Mouse (Mus musculus): Measurements from ENCODE around the gene Edn3. TPM values are rescaled to one million over a fixed set of nuclear protein-coding genes. Genes with fewer than 3 reads are reported as not detected.
A peak's percentile ranks its signal among the peaks of the same experiment; 100 is the strongest.

The Edn3 gene
- polyA plus RNA-seq (2014; fragmentation: Nextera tagmentation; extraction: Ambion mirVana): 4.7 and 5.7 TPM in 2 replicates

- H3K4me3 ChIP-seq (ENCODE audit: low read depth, low read length): peak within 1 kb of the TSS; percentile 36
- no peak within 1 kb of the TSS for H3K27ac ChIP-seq (ENCODE audit: low read depth, low read length)
- H3K4me1 ChIP-seq (ENCODE audit: control insufficient read depth, insufficient read depth, low read length): peaks cover 5% of the 10 kb centered on the region
- no peaks in the 10 kb centered on the region; the same call in 1 of the 2 replicates for H3K27me3 ChIP-seq (ENCODE audit: control insufficient read depth, insufficient read depth, low read length)
- H3K36me3 ChIP-seq (ENCODE audit: control insufficient read depth, insufficient read depth, low read length): no peaks in the 10 kb centered on the region
- ATAC-seq (ENCODE audit: low FRiP score) (peak; percentile 83), DNase-seq (ENCODE audit: low spot score, missing footprints) (peak; percentile 94)
- no peaks in the 10 kb centered on the region for H3K9me3 ChIP-seq (ENCODE audit: control insufficient read depth, low read length)
- under 1% methylated on average over 48 of the region's 48 CpGs for WGBS
- peak within 1 kb of the TSS; percentile 64 for H3K9ac ChIP-seq (ENCODE audit: low read length)
- H3K4me2 ChIP-seq: peak within 1 kb of the TSS; percentile 92
Observed at GRCm38 (mm10) chr2:174760479-174761121, at the start of gene Edn3. Edn3 (plus strand) TSS chr2:174760619.

GRCm38 (mm10) chr2:174712043-174712442 is 48.4 kb upstream of the Edn3 start:
- Histone ChIP-seq H3K36me3 (ENCODE audit: control insufficient read depth, insufficient read depth, low read length) (no peaks in the 10 kb centered on the region), H3K27me3 (ENCODE audit: control insufficient read depth, insufficient read depth, low read length) (no peaks in the 10 kb centered on the region), H3K4me3 (ENCODE audit: low read depth, low read length) (no peak overlapping the region), H3K4me2 (no peak overlapping the region), H3K9me3 (ENCODE audit: control insufficient read depth, low read length) (no peaks in the 10 kb centered on the region), H3K9ac (ENCODE audit: low read length) (no peak overlapping the region), H3K4me1 (ENCODE audit: control insufficient read depth, insufficient read depth, low read length) (no peaks in the 10 kb centered on the region), H3K27ac (ENCODE audit: low read depth, low read length) (no peak overlapping the region)
- 97% methylated on average over 1 of the region's 1 CpGs for WGBS
- ATAC-seq (ENCODE audit: low FRiP score): no peak
- peak; percentile 67 for DNase-seq (ENCODE audit: low spot score, missing footprints)

DNA sequence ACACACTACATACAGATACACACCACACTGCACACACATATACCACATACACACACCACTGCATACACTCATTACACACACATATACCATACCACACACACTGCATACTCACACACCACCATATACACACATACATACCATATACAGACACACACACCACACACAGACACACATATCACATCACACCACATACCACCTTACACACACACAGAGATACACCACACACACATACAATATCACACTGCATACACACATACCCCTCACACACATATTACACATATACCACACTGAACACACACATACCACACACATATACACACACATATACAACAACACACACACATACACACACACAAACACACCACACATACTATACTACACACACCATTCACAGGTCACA is 44.5 kb upstream of the Edn3 start:
- Histone ChIP-seq H3K9ac (ENCODE audit: low read length) (no peak overlapping the region), H3K36me3 (ENCODE audit: control insufficient read depth, insufficient read depth, low read length) (no peaks in the 10 kb centered on the region), H3K4me2 (no peak overlapping the region), H3K4me3 (ENCODE audit: low read depth, low read length) (no peak overlapping the region), H3K4me1 (ENCODE audit: control insufficient read depth, insufficient read depth, low read length) (no peaks in the 10 kb centered on the region), H3K27me3 (ENCODE audit: control insufficient read depth, insufficient read depth, low read length) (no peaks in the 10 kb centered on the region), H3K9me3 (ENCODE audit: control insufficient read depth, low read length) (no peaks in the 10 kb centered on the region), H3K27ac (ENCODE audit: low read depth, low read length) (no peak overlapping the region)
- peak; percentile 65 for DNase-seq (ENCODE audit: low spot score, missing footprints)
- no peak for ATAC-seq (ENCODE audit: low FRiP score)

DNA sequence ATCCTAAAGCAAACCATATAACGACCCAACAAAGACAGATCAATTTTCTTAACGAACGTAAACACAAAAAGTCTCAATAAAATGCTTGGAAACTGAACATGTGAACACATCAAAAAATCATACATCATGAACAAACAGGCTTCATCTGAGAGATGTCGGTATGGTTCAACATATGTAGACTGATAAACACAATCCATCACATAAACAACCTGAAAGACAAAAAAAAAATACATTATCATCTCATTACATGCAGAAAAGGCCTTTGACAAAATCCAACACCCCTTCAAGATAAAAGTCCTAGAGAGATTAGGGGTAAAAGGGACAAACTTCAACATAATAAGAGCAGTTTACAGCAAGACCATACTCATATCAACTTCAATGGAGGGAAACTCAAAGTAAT is 42.6 kb upstream of the Edn3 start:
- no peak overlapping the region for H3K9ac ChIP-seq (ENCODE audit: low read length)
- H3K27ac ChIP-seq (ENCODE audit: low read depth, low read length): no peak overlapping the region
- H3K27me3 ChIP-seq (ENCODE audit: control insufficient read depth, insufficient read depth, low read length): no peaks in the 10 kb centered on the region
- H3K4me2 ChIP-seq: no peak overlapping the region
- no peak overlapping the region for H3K4me3 ChIP-seq (ENCODE audit: low read depth, low read length)
- no peaks in the 10 kb centered on the region for H3K4me1 ChIP-seq (ENCODE audit: control insufficient read depth, insufficient read depth, low read length)
- DNase-seq (ENCODE audit: low spot score, missing footprints) (no peak), ATAC-seq (ENCODE audit: low FRiP score) (no peak)
- 93% methylated on average over 4 of the region's 4 CpGs for WGBS
- no peaks in the 10 kb centered on the region for H3K36me3 ChIP-seq (ENCODE audit: control insufficient read depth, insufficient read depth, low read length)
- no peaks in the 10 kb centered on the region for H3K9me3 ChIP-seq (ENCODE audit: control insufficient read depth, low read length)

DNA sequence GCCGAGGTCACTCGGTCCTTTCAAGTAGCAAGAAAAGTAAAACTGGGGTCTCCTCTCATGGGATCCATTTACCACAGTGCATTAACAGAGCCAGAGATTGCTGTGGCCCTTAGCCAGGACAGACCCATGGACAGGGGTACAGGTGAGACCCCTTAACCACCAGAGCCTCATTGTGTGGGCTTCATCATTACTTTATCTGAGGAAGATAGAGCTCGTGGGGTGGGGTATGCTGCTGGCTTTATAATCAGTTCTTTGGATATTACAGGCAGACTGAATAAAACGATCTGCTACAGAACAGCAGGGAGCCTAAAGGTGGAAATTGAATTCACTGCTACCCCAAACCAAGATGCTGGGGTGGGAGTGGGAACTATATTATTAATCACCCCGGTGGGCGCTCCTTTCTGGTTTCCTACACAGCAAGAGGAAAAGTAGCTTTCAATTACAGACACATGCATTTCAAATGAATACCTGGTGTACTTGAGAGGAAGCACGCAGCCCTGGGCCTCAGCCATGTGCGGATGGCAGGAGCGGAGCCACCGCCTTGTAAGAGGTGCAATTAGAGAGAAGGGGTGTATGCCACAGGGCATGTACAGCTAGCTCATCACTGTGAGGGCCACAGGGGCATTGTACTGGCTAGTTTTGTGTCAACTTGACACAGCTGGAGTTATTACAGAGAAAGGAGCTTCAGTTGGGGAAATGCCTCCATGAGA is 33.1 kb upstream of the Edn3 start:
- Histone ChIP-seq H3K27ac (ENCODE audit: low read depth, low read length) (no peak overlapping the region), H3K9ac (ENCODE audit: low read length) (no peak overlapping the region), H3K4me3 (ENCODE audit: low read depth, low read length) (no peak overlapping the region), H3K9me3 (ENCODE audit: control insufficient read depth, low read length) (no peaks in the 10 kb centered on the region), H3K4me1 (ENCODE audit: control insufficient read depth, insufficient read depth, low read length) (no peaks in the 10 kb centered on the region), H3K4me2 (no peak overlapping the region), H3K36me3 (ENCODE audit: control insufficient read depth, insufficient read depth, low read length) (no peaks in the 10 kb centered on the region), H3K27me3 (ENCODE audit: control insufficient read depth, insufficient read depth, low read length) (no peaks in the 10 kb centered on the region)
- ATAC-seq (ENCODE audit: low FRiP score): no peak
- WGBS: 83% methylated on average over 10 of the region's 10 CpGs
- DNase-seq (ENCODE audit: low spot score, missing footprints): no peak

- no peaks in the 10 kb centered on the region for H3K36me3 ChIP-seq (ENCODE audit: control insufficient read depth, insufficient read depth, low read length)
- H3K9me3 ChIP-seq (ENCODE audit: control insufficient read depth, low read length): no peaks in the 10 kb centered on the region
- no peaks in the 10 kb centered on the region for H3K4me1 ChIP-seq (ENCODE audit: control insufficient read depth, insufficient read depth, low read length)
- ATAC-seq (ENCODE audit: low FRiP score) (no peak), DNase-seq (ENCODE audit: low spot score, missing footprints) (no peak)
- H3K27me3 ChIP-seq (ENCODE audit: control insufficient read depth, insufficient read depth, low read length): no peaks in the 10 kb centered on the region
- no peak overlapping the region for H3K4me2 ChIP-seq
- 85% methylated on average over 5 of the region's 5 CpGs for WGBS
- H3K4me3 ChIP-seq (ENCODE audit: low read depth, low read length): no peak overlapping the region
- H3K9ac ChIP-seq (ENCODE audit: low read length): no peak overlapping the region
- H3K27ac ChIP-seq (ENCODE audit: low read depth, low read length): no peak overlapping the region
Observed at GRCm38 (mm10) chr2:174731939-174732338, 28.5 kb upstream of the Edn3 start.

DNA sequence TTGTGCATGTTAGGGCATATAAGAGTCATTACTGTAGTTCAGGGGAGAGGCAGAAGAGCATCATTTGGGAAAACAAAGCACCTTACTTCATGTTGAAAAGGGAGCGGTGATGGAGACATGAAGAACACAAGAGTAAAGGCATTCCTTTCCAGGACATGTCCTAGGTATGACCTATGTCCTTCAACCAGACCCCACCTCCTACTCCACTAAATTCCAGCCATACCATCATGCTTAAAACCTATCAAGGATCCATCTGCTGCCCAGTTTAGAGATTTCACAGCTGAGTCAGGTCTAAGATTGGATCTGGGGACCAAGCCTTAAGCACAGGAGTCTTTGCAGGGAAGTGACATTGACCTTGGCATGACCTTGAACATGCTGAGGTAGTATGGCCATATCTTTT is 25.1 kb upstream of the Edn3 start:
- H3K4me1 ChIP-seq (ENCODE audit: control insufficient read depth, insufficient read depth, low read length): peaks cover 4% of the 10 kb centered on the region; the same call in 1 of the 2 replicates
- H3K27me3 ChIP-seq (ENCODE audit: control insufficient read depth, insufficient read depth, low read length): no peaks in the 10 kb centered on the region
- H3K4me2 ChIP-seq: no peak overlapping the region
- H3K9me3 ChIP-seq (ENCODE audit: control insufficient read depth, low read length): no peaks in the 10 kb centered on the region
- no peak overlapping the region for H3K9ac ChIP-seq (ENCODE audit: low read length)
- H3K4me3 ChIP-seq (ENCODE audit: low read depth, low read length): no peak overlapping the region
- DNase-seq (ENCODE audit: low spot score, missing footprints) (no peak), ATAC-seq (ENCODE audit: low FRiP score) (no peak)
- WGBS: 100% methylated on average over 1 of the region's 1 CpGs
- H3K27ac ChIP-seq (ENCODE audit: low read depth, low read length): no peak overlapping the region
- no peaks in the 10 kb centered on the region for H3K36me3 ChIP-seq (ENCODE audit: control insufficient read depth, insufficient read depth, low read length)

GRCm38 (mm10) chr2:174747182-174747581 is 13.2 kb upstream of the Edn3 start:
- no peak for ATAC-seq (ENCODE audit: low FRiP score)
- H3K4me2 ChIP-seq: no peak overlapping the region
- 76% methylated on average over 1 of the region's 1 CpGs for WGBS
- no peaks in the 10 kb centered on the region for H3K4me1 ChIP-seq (ENCODE audit: control insufficient read depth, insufficient read depth, low read length)
- no peak overlapping the region for H3K4me3 ChIP-seq (ENCODE audit: low read depth, low read length)
- no peaks in the 10 kb centered on the region for H3K9me3 ChIP-seq (ENCODE audit: control insufficient read depth, low read length)
- H3K27me3 ChIP-seq (ENCODE audit: control insufficient read depth, insufficient read depth, low read length): no peaks in the 10 kb centered on the region
- H3K36me3 ChIP-seq (ENCODE audit: control insufficient read depth, insufficient read depth, low read length): no peaks in the 10 kb centered on the region
- no peak overlapping the region for H3K27ac ChIP-seq (ENCODE audit: low read depth, low read length)
- no peak for DNase-seq (ENCODE audit: low spot score, missing footprints)
- H3K9ac ChIP-seq (ENCODE audit: low read length): no peak overlapping the region

DNA sequence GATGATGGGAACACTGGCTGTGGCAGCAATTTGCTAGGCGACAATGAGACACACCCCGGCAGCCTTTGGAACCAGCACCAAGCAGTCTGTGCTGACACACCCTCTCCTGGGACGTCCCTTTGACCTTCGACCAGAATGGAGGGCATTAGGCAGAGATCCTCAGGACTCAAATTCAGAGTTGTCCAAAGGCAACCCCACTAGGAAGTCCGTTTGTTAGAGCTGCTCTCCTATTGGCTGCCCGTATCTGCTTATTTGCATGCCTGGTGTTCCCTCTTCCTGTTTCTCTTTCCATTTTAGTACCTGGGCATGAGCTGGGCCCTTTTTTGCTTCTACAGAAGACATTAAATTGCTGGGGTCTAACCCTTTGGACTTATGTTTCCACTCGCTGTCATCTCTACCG is 12.0 kb upstream of the Edn3 start:
- DNase-seq (ENCODE audit: low spot score, missing footprints): no peak
- Histone ChIP-seq H3K9me3 (ENCODE audit: control insufficient read depth, low read length) (no peaks in the 10 kb centered on the region), H3K4me3 (ENCODE audit: low read depth, low read length) (no peak overlapping the region), H3K4me1 (ENCODE audit: control insufficient read depth, insufficient read depth, low read length) (no peaks in the 10 kb centered on the region), H3K27ac (ENCODE audit: low read depth, low read length) (no peak overlapping the region), H3K4me2 (no peak overlapping the region), H3K36me3 (ENCODE audit: control insufficient read depth, insufficient read depth, low read length) (no peaks in the 10 kb centered on the region), H3K27me3 (ENCODE audit: control insufficient read depth, insufficient read depth, low read length) (no peaks in the 10 kb centered on the region), H3K9ac (ENCODE audit: low read length) (no peak overlapping the region)
- 83% methylated on average over 8 of the region's 8 CpGs for WGBS
- no peak for ATAC-seq (ENCODE audit: low FRiP score)
